Mouse (Mus musculus): ENCODE data around the gene 0610040J01Rik. TPM values are rescaled to one million over a fixed set of nuclear protein-coding genes. Genes with fewer than 3 reads are reported as not detected.
"Not testable (repeated sequence)": the region's sequence is repeated elsewhere in the genome, so short reads cannot be mapped to it uniquely, and the experiment has no call there.

The 0610040J01Rik gene
- total RNA-seq, 2 experiments from 2014 or later: 4.5 to 5.1 TPM

- not testable (repeated sequence) for DNase-seq (ENCODE audit: extremely low spot score in 1 of 2, low spot score in 1 of 2)
Measured at GRCm38 (mm10) chr5:63897001-63897819, 85.0 kb downstream of the 0610040J01Rik start.

GRCm38 (mm10) chr5:63897820-63898110 is 85.6 kb downstream of the 0610040J01Rik start:
- DNase-seq (ENCODE audit: extremely low spot score in 1 of 2, low spot score in 1 of 2): no peak

DNA sequence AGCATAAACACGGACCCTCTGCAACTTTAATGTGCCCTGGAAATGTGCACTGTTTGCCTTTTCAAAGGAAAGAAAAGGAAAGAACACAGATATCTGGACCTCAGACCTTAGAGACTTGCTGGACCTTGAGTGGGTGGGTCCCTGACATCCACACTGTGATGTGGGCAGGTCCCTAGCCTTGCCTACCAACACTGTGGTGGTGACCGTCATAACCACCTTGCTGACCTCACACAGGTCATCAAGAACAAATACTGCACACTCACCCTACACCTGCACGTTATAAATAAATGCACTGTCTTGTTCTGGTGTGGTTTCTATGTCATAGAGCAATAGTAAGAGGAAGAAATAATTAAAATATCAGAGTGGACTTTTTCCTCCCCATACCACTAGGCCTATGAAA is 91.2 kb downstream of the 0610040J01Rik start:
- DNase-seq (ENCODE audit: extremely low spot score in 1 of 2, low spot score in 1 of 2): no peak

GRCm38 (mm10) chr5:63906149-63907093 is 94.3 kb downstream of the 0610040J01Rik start:
- DNase-seq (ENCODE audit: extremely low spot score in 1 of 2, low spot score in 1 of 2): peak; percentile 72 to 88

DNA sequence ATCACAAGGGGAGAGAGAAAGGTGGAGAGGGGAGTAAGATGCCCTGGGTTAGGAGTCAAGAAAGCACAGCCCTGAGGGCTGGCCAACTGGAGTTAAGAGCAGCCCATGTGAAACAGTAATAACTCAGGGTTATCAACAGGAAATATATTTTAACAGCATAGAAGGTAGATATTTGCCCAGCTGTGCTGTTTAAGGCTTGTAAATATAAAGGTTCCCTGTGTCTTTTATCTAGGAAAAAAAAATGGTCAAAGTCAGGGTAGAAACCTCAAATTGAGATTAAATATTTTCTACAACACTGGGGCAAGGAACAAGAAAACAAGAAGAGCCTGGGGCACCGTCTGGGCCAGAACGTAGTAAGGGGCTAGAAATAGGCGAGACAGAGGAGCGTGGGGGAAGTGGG is 95.3 kb downstream of the 0610040J01Rik start:
- DNase-seq (ENCODE audit: extremely low spot score in 1 of 2, low spot score in 1 of 2): no peak

GRCm38 (mm10) chr5:63910171-63910960 is 98.2 kb downstream of the 0610040J01Rik start:
- no peak for DNase-seq (ENCODE audit: extremely low spot score in 1 of 2, low spot score in 1 of 2)

DNA sequence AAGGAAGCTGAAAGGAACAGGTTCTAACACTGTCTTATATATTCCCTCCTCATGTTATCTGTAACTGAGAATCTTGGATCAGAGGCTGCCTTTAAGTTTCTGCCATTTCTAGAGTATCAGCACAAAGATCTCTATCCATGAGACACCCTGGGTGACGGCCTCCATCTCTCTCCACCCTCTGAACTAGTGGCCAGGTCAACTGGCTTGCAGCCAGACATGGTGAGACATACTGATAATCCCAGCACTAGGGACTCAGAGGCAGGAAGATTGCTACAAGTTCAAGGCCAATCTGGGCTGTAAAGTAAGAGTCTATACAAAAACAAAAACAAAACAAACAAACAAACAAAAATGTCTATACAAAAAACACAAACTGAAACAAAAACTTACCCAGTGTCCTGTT is 102.7 kb downstream of the 0610040J01Rik start:
- no peak for DNase-seq (ENCODE audit: extremely low spot score in 1 of 2, low spot score in 1 of 2)

DNA sequence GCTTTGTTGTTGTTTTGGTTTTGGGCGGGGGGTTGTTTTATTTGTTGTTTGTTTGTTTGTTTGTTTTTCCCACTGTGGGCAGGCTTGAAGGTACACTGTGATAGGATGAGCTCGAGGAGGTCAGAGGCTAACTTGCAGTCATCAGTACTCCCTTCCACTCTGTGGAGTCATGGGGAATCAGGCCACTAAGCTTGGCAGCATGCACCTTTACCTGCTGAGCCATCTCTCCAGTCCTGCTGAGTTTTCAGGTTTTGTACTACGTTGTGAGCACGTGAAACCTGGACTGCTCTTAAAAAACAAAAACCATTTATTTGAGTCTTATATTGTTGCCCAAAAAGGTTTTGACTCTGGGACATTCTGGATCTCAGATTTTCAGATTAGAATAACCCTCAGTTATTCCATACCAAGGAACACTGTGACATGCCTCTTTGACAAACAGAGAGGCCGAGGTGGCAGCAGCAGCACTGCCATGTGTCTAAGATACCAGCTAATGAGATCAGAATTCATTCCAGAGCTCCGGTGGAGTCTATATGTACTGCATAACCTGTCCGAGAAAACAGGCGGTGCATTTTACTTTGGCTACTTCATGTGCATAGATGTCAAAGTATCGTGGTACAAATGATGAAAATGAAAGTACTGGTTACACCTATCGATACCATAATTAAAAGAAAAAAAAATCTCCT is 104.4 kb downstream of the 0610040J01Rik start:
- DNase-seq (ENCODE audit: extremely low spot score in 1 of 2, low spot score in 1 of 2): no peak

DNA sequence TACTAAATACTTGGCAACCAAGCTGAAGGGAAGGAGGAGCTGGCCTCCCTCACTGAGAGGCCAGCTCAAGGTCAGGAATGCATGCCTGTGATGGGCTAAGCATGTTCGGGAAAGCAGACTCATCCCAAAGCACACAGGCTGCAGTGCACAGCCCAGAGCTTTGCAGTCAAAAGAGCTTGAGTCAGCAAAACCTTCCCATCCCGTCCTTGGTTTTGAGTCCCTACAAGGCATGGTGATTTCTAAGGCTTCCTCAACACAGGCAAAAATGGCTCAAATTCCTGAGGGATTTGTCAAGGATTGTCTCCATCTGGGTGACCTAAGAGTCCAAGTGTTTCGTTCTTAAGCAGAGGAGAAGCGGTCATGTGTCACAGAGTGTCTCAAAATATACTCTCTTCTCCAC is 106.0 kb downstream of the 0610040J01Rik start:
- DNase-seq (ENCODE audit: extremely low spot score in 1 of 2, low spot score in 1 of 2): no peak

DNA sequence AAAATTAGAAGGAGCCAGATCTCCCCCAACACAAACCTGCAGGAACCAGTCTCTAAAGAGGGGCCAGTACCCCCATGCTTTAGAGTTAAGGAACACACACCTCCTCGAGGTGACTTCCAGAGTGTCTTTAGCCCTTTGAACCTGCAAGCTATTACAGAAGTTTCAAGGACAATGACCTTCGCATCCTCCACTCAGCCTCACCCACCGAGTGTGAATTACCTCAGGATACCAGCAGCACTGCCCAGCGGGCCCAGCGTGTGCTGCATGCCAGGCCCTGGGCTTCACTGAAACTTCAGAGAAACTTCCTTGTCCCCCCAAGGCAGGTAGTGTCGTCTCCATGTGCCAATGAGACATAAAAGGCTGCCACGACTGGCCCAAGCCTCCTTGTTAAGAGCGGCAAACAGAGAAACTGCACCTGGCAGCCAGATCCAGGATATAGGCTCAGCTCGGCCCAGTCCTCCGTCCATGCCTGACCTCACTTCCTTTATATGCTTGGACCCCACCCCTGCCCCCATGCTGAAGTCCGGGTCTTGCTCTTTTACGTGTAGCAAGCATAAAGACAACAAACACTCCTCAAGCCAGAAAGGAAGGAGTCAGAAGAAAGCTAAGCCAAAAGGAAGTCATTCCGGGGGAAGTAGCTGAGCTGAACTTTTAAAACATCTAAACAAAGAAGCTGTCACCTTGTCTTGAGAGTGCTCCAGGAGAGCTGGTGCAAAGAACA is 111.3 kb downstream of the 0610040J01Rik start:
- no peak for DNase-seq (ENCODE audit: extremely low spot score in 1 of 2, low spot score in 1 of 2)

DNA sequence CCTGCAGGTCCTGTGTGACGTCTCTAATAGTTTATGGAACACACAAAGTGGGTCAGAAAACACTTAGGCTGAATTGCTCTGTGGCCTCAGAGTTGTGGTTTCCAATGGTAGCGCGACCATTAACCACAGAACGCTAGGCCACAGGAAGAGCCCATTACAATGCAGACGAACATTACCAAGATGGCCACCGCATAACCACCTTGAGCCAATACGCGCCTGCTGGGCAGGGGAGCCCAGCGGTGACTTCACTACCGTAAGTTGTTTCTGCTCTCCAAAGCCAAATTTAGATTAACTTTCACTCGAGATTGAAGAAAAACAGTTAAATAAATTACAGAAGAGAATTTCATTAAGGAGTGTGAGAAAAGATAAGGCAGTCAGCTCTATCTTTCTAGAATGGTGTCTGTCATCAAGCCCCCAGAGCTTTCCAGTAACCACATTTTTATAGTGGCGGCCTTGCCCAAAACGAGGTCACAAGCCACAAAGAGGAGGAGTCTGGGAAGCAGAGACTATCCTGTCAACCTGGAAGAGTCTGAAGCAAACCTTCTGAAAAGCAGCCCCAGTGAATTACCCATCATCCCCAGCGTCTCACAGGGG is 113.0 kb downstream of the 0610040J01Rik start:
- no peak for DNase-seq (ENCODE audit: extremely low spot score in 1 of 2, low spot score in 1 of 2)

DNA sequence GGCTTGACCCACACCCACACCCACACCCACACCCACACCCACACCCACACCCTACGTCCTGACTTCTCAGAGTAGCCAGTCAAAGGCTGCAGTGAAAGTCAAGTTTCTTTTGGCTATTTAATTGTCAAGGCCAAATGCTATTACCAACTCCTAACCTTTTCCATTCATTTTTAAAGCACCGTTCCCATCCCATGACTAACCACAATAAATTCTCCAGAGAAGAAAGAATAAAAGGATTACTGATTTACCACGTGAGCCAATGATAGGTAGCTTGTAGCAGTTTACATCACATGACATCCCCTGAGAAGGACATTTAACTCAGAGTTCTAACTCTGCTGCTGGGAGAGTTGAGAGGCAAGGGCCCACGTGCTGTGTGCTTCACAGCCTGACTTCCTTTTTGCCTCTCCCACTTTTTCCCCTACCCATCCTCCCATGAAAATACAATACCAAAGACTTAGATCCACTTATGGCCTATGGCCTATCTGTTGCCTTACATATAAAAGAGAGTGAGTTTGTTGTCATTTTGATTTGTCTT is 118.7 kb downstream of the 0610040J01Rik start:
- DNase-seq (ENCODE audit: extremely low spot score in 1 of 2, low spot score in 1 of 2): no peak

- no peak for DNase-seq (ENCODE audit: extremely low spot score in 1 of 2, low spot score in 1 of 2)
Measured at GRCm38 (mm10) chr5:63932829-63933228, 120.7 kb downstream of the 0610040J01Rik start.

GRCm38 (mm10) chr5:63935581-63935980 is 123.4 kb downstream of the 0610040J01Rik start:
- no peak for DNase-seq (ENCODE audit: extremely low spot score in 1 of 2, low spot score in 1 of 2)

DNA sequence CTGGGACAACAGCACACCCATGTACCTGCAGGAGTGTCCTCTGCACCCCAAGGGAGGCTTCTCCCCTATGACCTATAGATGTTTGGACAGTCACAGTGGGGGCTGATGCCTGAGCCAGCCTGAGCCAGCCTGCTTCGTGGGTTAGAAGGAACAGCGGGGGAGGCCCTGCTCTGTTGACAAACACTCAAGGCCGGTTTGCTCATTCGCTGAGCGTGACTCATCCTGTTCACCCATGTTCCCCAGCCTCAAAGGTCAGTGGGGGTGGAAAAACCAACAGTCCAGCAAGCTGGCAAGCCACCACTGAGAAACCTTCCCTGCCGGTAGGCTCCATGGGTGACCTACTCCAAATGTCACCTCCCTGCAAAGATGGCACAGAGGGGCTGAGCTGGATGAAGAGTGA is 124.6 kb downstream of the 0610040J01Rik start:
- DNase-seq (ENCODE audit: extremely low spot score in 1 of 2, low spot score in 1 of 2): no peak

DNA sequence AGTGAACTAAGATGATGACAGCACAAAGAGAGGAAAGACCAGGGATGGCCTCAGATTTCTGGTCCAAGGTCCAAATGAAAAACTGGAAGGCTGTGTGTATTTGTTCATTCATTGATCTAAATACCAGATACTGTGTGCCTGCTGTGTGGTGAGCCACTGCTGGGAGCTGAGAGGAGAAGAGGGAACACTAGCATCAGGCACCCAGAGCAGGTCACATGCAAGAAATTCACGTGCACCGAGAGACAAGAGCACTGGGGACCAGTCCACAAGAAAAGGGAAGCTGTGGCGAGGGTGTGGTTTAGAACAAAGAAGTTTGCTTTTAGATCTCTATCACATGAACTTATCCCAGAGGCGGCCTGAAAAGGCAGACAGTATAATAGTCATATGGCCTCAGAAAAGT is 126.4 kb downstream of the 0610040J01Rik start:
- DNase-seq (ENCODE audit: extremely low spot score in 1 of 2, low spot score in 1 of 2): no peak

- DNase-seq (ENCODE audit: extremely low spot score in 1 of 2, low spot score in 1 of 2): no peak
Measured at GRCm38 (mm10) chr5:63941891-63942290, 129.7 kb downstream of the 0610040J01Rik start.

GRCm38 (mm10) chr5:63943291-63943690 is 131.1 kb downstream of the 0610040J01Rik start:
- no peak for DNase-seq (ENCODE audit: extremely low spot score in 1 of 2, low spot score in 1 of 2)

DNA sequence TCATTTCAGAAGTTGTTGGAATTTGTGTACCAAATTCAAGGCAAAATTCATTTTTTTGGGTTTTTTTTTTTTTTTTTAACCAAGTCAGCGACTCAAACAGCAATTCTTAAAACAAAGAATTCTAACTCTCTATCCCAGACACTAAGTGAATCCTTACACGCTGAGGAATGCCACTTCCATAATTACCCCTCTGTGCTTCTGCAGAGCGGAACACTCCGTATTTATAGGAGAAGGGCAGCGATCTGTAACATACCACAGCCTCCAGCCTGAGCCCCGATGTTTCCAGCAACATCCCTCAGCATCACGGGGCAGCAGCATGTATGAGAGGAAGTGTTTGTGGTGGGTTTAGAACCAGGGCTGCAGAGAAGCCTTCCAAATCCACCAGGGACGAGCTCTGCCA is 135.4 kb downstream of the 0610040J01Rik start:
- DNase-seq (ENCODE audit: extremely low spot score in 1 of 2, low spot score in 1 of 2): no peak
